Mouse (Mus musculus): Measurements from ENCODE around the gene Lss.

The Lss gene

GRCm38 (mm10) chr10:76531375-76531774 lies at the start of gene Lss:
Gene Lss (plus strand): TSS chr10:76531588.
- in situ Hi-C loops (cut with MboI, MseI) = loop anchor here (10.0 kb wide), 1 partner anchor 503 kb away; the partner anchor contains the start of gene Slc19a1

- in situ Hi-C loops (cut with MboI, MseI) = no loop called here
Observed at GRCm38 (mm10) chr10:76486302-76486701, 45.1 kb upstream of the Lss start.

- in situ Hi-C loops (cut with MboI, MseI) = no loop called here
Observed at GRCm38 (mm10) chr10:76488265-76488664, 43.1 kb upstream of the Lss start.

GRCm38 (mm10) chr10:76489205-76489604 lies 42.2 kb upstream of the Lss start:
- in situ Hi-C loops (cut with MboI, MseI) = no loop called here

- in situ Hi-C loops (cut with MboI, MseI) = no loop called here
Observed at GRCm38 (mm10) chr10:76493527-76493926, 37.9 kb upstream of the Lss start.

- in situ Hi-C loops (cut with MboI, MseI) = no loop called here
Observed at GRCm38 (mm10) chr10:76495501-76495900, 35.9 kb upstream of the Lss start.

GRCm38 (mm10) chr10:76496366-76496765 lies 35.0 kb upstream of the Lss start:
- in situ Hi-C loops (cut with MboI, MseI) = no loop called here

GRCm38 (mm10) chr10:76497522-76497921 lies 33.9 kb upstream of the Lss start:
- in situ Hi-C loops (cut with MboI, MseI) = no loop called here

- in situ Hi-C loops (cut with MboI, MseI) = no loop called here
Observed at GRCm38 (mm10) chr10:76504271-76504943, 27.0 kb upstream of the Lss start.

- in situ Hi-C loops (cut with MboI, MseI) = no loop called here
Observed at GRCm38 (mm10) chr10:76505865-76506264, 25.5 kb upstream of the Lss start.

- in situ Hi-C loops (cut with MboI, MseI) = no loop called here
Observed at GRCm38 (mm10) chr10:76512965-76513583, 18.3 kb upstream of the Lss start.

- in situ Hi-C loops (cut with MboI, MseI) = loop anchor here (10.0 kb wide), 1 partner anchor 504 kb away; the partner anchor contains the start of gene Slc19a1
Observed at GRCm38 (mm10) chr10:76530922-76531321, 466 bp upstream of the Lss start.

GRCm38 (mm10) chr10:76531828-76532227 lies 440 bp downstream of the Lss start:
- in situ Hi-C loops (cut with MboI, MseI) = loop anchor here (10.0 kb wide), 1 partner anchor 503 kb away; the partner anchor contains the start of gene Slc19a1

GRCm38 (mm10) chr10:76535526-76535925 lies 4.1 kb downstream of the Lss start:
- in situ Hi-C loops (cut with MboI, MseI) = loop anchor here (10.0 kb wide), 1 partner anchor 499 kb away; the partner anchor contains the start of gene Slc19a1

GRCm38 (mm10) chr10:76537619-76538018 lies 6.2 kb downstream of the Lss start:
- in situ Hi-C loops (cut with MboI, MseI) = loop anchor here (10.0 kb wide), 1 partner anchor 497 kb away; the partner anchor contains the start of gene Slc19a1

- in situ Hi-C loops (cut with MboI, MseI) = no loop called here
Observed at GRCm38 (mm10) chr10:76541336-76542085, 10.1 kb downstream of the Lss start.

GRCm38 (mm10) chr10:76542636-76543375 lies 11.4 kb downstream of the Lss start:
- in situ Hi-C loops (cut with MboI, MseI) = no loop called here

GRCm38 (mm10) chr10:76546566-76546965 lies 15.2 kb downstream of the Lss start:
- in situ Hi-C loops (cut with MboI, MseI) = no loop called here

GRCm38 (mm10) chr10:76548218-76548617 lies 16.8 kb downstream of the Lss start:
- in situ Hi-C loops (cut with MboI, MseI) = no loop called here

- in situ Hi-C loops (cut with MboI, MseI) = no loop called here
Observed at GRCm38 (mm10) chr10:76550458-76550857, 19.1 kb downstream of the Lss start.

- in situ Hi-C loops (cut with MboI, MseI) = no loop called here
Observed at GRCm38 (mm10) chr10:76551556-76551955, 20.2 kb downstream of the Lss start.

GRCm38 (mm10) chr10:76554061-76554460 lies 22.7 kb downstream of the Lss start:
- in situ Hi-C loops (cut with MboI, MseI) = no loop called here

Measured in T-helper 1 cell (primary cell).